Mouse (Mus musculus) forebrain, embryonic 16.5 days (tissue): ENCODE measurements around the gene Wdr62. TPM values are rescaled to one million over a fixed set of nuclear protein-coding genes. Genes with fewer than 3 reads are reported as not detected.
A peak's percentile ranks its signal among the peaks of the same experiment; 100 is the strongest.

Experiments used
- ATAC-seq: fragments of 200-750 bp; cut with Nextera tagmentation; 2 replicates; pipeline ENCODE4 v1.8.0; 2017; ENCODE audit warnings: mild to moderate bottlenecking, moderate library complexity
- H3K27ac ChIP-seq: fragments of 300-500 bp; sonication (generic); 2 replicates; pipeline ENCODE4 v1.5.1; 2014; ENCODE audit warnings: low read length, control low read depth
- H3K27me3 ChIP-seq: fragments of 300-500 bp; sonication (generic); replicated peaks from 2 replicates; pipeline ENCODE4 v1.6.1; 2014; ENCODE audit warnings: low read length; ENCODE audit not compliant: control insufficient read depth, insufficient read depth
- H3K36me3 ChIP-seq: fragments of 300-500 bp; sonication (generic); 2 replicates; pipeline ENCODE4 v1.6.1; 2014; ENCODE audit not compliant: control insufficient read depth, insufficient read depth
- H3K4me1 ChIP-seq: fragments of 300-500 bp; sonication (generic); replicated peaks from 2 replicates; pipeline ENCODE4 v1.6.1; 2014; ENCODE audit warnings: low read length; ENCODE audit not compliant: control insufficient read depth, insufficient read depth
- H3K4me2 ChIP-seq: fragments of 300-500 bp; sonication (generic); 2 replicates; pipeline ENCODE4 v1.6.1; 2014; ENCODE audit warnings: mild to moderate bottlenecking, low read length, control low read depth
- H3K4me3 ChIP-seq: fragments of 300-500 bp; sonication (generic); replicated peaks from 2 replicates; pipeline ENCODE4 v1.5.1; 2014; ENCODE audit warnings: mild to moderate bottlenecking, low read length, control low read depth
- H3K9ac ChIP-seq: fragments of 300-500 bp; sonication (generic); replicated peaks from 2 replicates; pipeline ENCODE4 v1.6.1; 2014; ENCODE audit warnings: low read depth, low read length, control low read depth
- H3K9me3 ChIP-seq: fragments of 300-500 bp; sonication (generic); 2 replicates; pipeline ENCODE4 v1.6.1; 2016; ENCODE audit warnings: low read length; ENCODE audit not compliant: control insufficient read depth
- WGBS: fragments of 180-500 bp; shearing (Covaris S2); extraction: QIAGEN DNeasy Blood & Tissue Kit; methylation state at CpG from one replicate; pipeline ENCODE4 v1.1.7; 2014; 5-methylcytosine and 5-hydroxymethylcytosine counted together
- polyA plus RNA-seq: library from polyadenylated mRNA; unstranded; fragments of >200 nt; fragmentation: Nextera tagmentation; extraction: Ambion mirVana; gene quantifications from 2 replicates; pipeline ENCODE4 v1.2.1, GENCODE M21; 2015

Gene Wdr62
- polyA plus RNA-seq, 1 experiment from 2014 or later, result 8.2 TPM

- ATAC-seq, result peak; percentile 93
- no peaks in the 10 kb centered on the region for H3K9me3 ChIP-seq
- H3K27ac ChIP-seq, result peak within 1 kb of the TSS; percentile 88
- no peaks in the 10 kb centered on the region for H3K27me3 ChIP-seq
- peak within 1 kb of the TSS; percentile 93 for H3K9ac ChIP-seq
- H3K4me1 ChIP-seq, result peaks cover 34% of the 10 kb centered on the region
- H3K4me3 ChIP-seq, result peak within 1 kb of the TSS; percentile 83
- H3K4me2 ChIP-seq, result peak within 1 kb of the TSS; percentile 67
- H3K36me3 ChIP-seq, result peaks cover 4% of the 10 kb centered on the region
- WGBS, result 6% methylated on average over 35 of the region's 35 CpGs
Observed at GRCm38 (mm10) chr7:30291215-30292131, 11.3 kb upstream of the Wdr62 start, which contains the start of gene Clip3. TSS of gene Clip3 (plus strand) at chr7:30291728.

- Histone ChIP-seq H3K36me3 (no peaks in the 10 kb centered on the region; the same call in 1 of the 2 replicates), H3K9me3 (no peaks in the 10 kb centered on the region), H3K4me3 (no peak overlapping the region), H3K27ac (no peak overlapping the region), H3K4me1 (peaks cover 31% of the 10 kb centered on the region), H3K27me3 (no peaks in the 10 kb centered on the region), H3K9ac (no peak overlapping the region), H3K4me2 (no peak overlapping the region)
- 53% methylated on average over 10 of the region's 10 CpGs for WGBS
- no peak for ATAC-seq
Observed at GRCm38 (mm10) chr7:30289714-30290399, 9.6 kb upstream of the Wdr62 start.

- Histone ChIP-seq H3K4me1 (peaks cover 25% of the 10 kb centered on the region), H3K4me2 (no peak overlapping the region), H3K27ac (no peak overlapping the region), H3K27me3 (no peaks in the 10 kb centered on the region), H3K9ac (no peak overlapping the region), H3K4me3 (no peak overlapping the region), H3K36me3 (no peaks in the 10 kb centered on the region), H3K9me3 (no peaks in the 10 kb centered on the region)
- ATAC-seq, result no peak
- WGBS, result 65% methylated on average over 7 of the region's 7 CpGs
Observed at GRCm38 (mm10) chr7:30289071-30289713, 9.0 kb upstream of the Wdr62 start.

GRCm38 (mm10) chr7:30288046-30288445, 7.8 kb upstream of the Wdr62 start:
- no peak for ATAC-seq
- Histone ChIP-seq H3K4me3 (no peak overlapping the region), H3K27ac (no peak overlapping the region), H3K4me2 (no peak overlapping the region), H3K4me1 (peaks cover 15% of the 10 kb centered on the region), H3K9ac (no peak overlapping the region), H3K36me3 (no peaks in the 10 kb centered on the region), H3K9me3 (no peaks in the 10 kb centered on the region), H3K27me3 (no peaks in the 10 kb centered on the region)
- 69% methylated on average over 6 of the region's 6 CpGs for WGBS

GRCm38 (mm10) chr7:30286701-30287410, 6.6 kb upstream of the Wdr62 start:
- Histone ChIP-seq H3K4me1 (peaks cover 5% of the 10 kb centered on the region), H3K4me2 (no peak overlapping the region), H3K9me3 (no peaks in the 10 kb centered on the region), H3K27ac (no peak overlapping the region), H3K4me3 (no peak overlapping the region), H3K36me3 (no peaks in the 10 kb centered on the region), H3K9ac (no peak overlapping the region), H3K27me3 (no peaks in the 10 kb centered on the region)
- 35% methylated on average over 8 of the region's 8 CpGs for WGBS
- ATAC-seq, result no peak

GRCm38 (mm10) chr7:30282740-30283139, 2.5 kb upstream of the Wdr62 start:
- H3K4me1 ChIP-seq, result peaks cover 10% of the 10 kb centered on the region
- no peak overlapping the region for H3K27ac ChIP-seq
- no peaks in the 10 kb centered on the region for H3K9me3 ChIP-seq
- no peaks in the 10 kb centered on the region for H3K36me3 ChIP-seq
- no peaks in the 10 kb centered on the region for H3K27me3 ChIP-seq
- WGBS, result 74% methylated on average over 7 of the region's 7 CpGs
- H3K9ac ChIP-seq, result no peak overlapping the region
- H3K4me2 ChIP-seq, result no peak overlapping the region
- no peak overlapping the region for H3K4me3 ChIP-seq
- no peak for ATAC-seq

GRCm38 (mm10) chr7:30281522-30281921, 1.3 kb upstream of the Wdr62 start:
- H3K4me3 ChIP-seq, result no peak overlapping the region
- H3K27me3 ChIP-seq, result no peaks in the 10 kb centered on the region
- H3K4me2 ChIP-seq, result no peak overlapping the region
- H3K9ac ChIP-seq, result no peak overlapping the region
- WGBS, result 80% methylated on average over 4 of the region's 4 CpGs
- ATAC-seq, result no peak
- H3K9me3 ChIP-seq, result no peaks in the 10 kb centered on the region
- peaks cover 10% of the 10 kb centered on the region for H3K4me1 ChIP-seq
- H3K36me3 ChIP-seq, result no peaks in the 10 kb centered on the region
- no peak overlapping the region for H3K27ac ChIP-seq

GRCm38 (mm10) chr7:30280670-30281138, 485 bp upstream of the Wdr62 start:
- peak overlapping the region; percentile 68 for H3K9ac ChIP-seq
- peaks cover 10% of the 10 kb centered on the region for H3K4me1 ChIP-seq
- WGBS, result under 1% methylated on average over 20 of the region's 20 CpGs
- H3K27ac ChIP-seq, result peak overlapping the region; percentile 100
- ATAC-seq, result peak; percentile 79
- H3K27me3 ChIP-seq, result no peaks in the 10 kb centered on the region
- H3K9me3 ChIP-seq, result no peaks in the 10 kb centered on the region
- H3K4me3 ChIP-seq, result peak overlapping the region; percentile 81
- no peaks in the 10 kb centered on the region for H3K36me3 ChIP-seq
- peak overlapping the region; percentile 98 for H3K4me2 ChIP-seq
